Mouse (Mus musculus): Measurements from ENCODE around the gene Ccdc136.

Gene Ccdc136

GRCm38 (mm10) chr6:29436461-29436934 is 40.4 kb downstream of the Ccdc136 start:
- no peak for DNase-seq (ENCODE audit: low spot score in 2 of 2)

- no peak for DNase-seq (ENCODE audit: low spot score in 2 of 2)
Observed at GRCm38 (mm10) chr6:29439251-29439650, 43.1 kb downstream of the Ccdc136 start.

GRCm38 (mm10) chr6:29439789-29440188 is 43.7 kb downstream of the Ccdc136 start:
- no peak for DNase-seq (ENCODE audit: low spot score in 2 of 2)

- no peak for DNase-seq (ENCODE audit: low spot score in 2 of 2)
Observed at GRCm38 (mm10) chr6:29444773-29445172, 48.7 kb downstream of the Ccdc136 start.

DNA sequence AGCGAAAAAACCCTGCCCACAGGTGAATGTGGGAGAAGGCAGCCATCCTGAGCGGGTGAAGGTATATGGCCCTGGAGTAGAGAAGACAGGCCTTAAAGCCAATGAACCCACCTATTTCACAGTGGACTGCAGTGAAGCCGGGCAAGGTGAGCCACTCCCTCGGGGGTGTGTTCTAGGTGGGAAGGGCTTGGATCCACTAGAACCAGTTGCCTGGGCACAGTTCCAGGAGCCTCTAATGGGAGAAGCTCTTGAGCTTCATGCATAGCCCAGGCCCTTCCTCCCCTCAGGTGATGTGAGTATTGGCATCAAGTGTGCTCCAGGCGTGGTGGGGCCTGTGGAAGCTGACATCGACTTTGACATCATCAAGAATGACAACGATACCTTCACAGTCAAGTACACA is 49.2 kb downstream of the Ccdc136 start:
- no peak for DNase-seq (ENCODE audit: low spot score in 2 of 2)

GRCm38 (mm10) chr6:29449858-29450257 is 53.7 kb downstream of the Ccdc136 start:
- no peak for DNase-seq (ENCODE audit: low spot score in 2 of 2)

- DNase-seq (ENCODE audit: low spot score in 2 of 2), result no peak
Observed at GRCm38 (mm10) chr6:29450667-29451066, 54.6 kb downstream of the Ccdc136 start.

DNA sequence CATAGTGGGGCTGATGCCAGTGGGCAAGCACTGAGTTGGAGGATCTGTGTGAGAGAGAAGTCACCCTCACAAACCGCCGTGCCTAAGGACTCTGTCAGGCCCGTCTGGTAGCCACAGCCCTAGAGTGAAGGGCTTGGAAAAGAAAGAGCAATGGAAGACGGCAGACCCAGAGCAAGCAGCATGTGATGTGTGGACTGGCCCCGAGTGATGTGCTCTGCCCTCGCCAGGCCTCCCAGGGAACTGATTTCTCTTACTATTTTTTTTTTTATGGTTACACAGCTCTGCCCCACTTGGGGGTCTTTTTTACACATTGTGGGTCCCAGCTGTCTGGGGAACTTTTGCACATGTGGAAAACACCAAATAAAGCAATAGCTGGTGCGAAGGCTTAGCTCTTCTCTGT is 65.4 kb downstream of the Ccdc136 start:
- no peak for DNase-seq (ENCODE audit: low spot score in 2 of 2)

- DNase-seq (ENCODE audit: low spot score in 2 of 2), result no peak
Observed at GRCm38 (mm10) chr6:29463388-29463787, 67.3 kb downstream of the Ccdc136 start.

GRCm38 (mm10) chr6:29467583-29468354 is 71.7 kb downstream of the Ccdc136 start, which contains the start of gene Atp6v1f:
Atp6v1f (plus strand) TSS chr6:29467718.
- DNase-seq (ENCODE audit: low spot score in 2 of 2), result peak; percentile 85 to 89

DNA sequence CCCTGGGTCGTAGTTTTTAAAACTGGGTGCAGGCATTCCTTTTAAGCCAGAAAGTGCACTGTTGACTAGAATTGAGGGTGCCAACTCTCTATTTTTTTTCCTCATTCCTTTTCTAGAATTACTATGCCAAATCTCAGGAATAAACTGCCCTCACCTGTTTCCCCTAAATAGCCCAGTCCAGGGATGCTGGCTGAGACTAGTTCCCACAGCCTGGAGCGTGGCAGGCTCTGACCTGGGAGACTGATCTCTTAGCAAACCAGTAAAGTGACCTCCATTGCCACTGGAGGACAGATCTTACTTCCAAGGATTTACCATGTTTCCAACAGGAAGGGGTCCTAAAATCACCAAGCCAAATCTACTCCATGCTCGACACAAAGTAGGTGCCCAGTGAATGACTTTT is 72.7 kb downstream of the Ccdc136 start:
- DNase-seq (ENCODE audit: low spot score in 2 of 2), result no peak

DNA sequence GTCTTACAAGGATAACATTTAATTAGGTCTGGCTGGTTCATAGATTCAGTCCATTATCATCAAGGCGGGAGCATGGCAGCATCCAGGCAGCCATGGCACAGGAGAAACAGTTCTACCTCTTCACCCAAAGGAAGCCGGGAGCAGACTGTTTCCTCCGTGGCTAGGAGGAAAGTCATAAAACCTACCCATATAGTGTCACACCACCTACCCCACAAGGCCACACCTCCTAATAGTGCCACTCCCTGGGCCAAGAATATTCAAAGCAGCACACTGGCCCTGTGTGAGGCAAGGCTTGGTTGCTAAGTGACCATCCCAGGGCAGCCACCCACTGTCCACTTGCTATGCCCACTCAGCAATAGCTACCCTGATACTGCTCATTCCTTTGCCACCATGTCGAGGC is 75.0 kb downstream of the Ccdc136 start, which contains the start of gene Atp6v1fnb:
Atp6v1fnb (plus strand) TSS at position 301 of the 400 bp plus-strand sequence.
- DNase-seq (ENCODE audit: low spot score in 2 of 2), result no peak

- peak; percentile 73 to 75 for DNase-seq (ENCODE audit: low spot score in 2 of 2)
Observed at GRCm38 (mm10) chr6:29473941-29474691, 78.0 kb downstream of the Ccdc136 start.

DNA sequence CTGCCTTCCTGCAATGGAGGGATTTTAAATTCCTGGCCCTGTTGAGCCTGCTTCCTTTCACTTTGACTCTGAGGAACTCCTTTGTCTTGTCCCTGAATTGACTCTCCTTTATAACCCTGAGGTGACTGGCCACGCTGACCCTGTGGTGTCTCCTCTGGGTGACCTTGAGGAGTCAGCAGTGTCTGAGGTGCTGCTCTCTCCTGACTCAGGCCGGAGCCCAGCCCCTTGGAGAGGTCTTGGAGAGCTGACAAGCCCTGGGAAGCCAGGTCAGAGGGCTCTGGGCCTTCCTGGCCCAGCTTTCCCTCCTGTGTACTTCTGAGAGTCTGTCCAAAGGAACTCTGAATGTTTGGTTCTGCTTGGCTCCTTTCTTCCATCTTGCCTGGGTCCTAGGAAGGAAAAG is 78.6 kb downstream of the Ccdc136 start:
- DNase-seq (ENCODE audit: low spot score in 2 of 2), result no peak

Data from frontal cortex, postnatal 10 days (tissue).